ENCODE assay signal across 7 mouse cellular contexts in the genomic region with DNA sequence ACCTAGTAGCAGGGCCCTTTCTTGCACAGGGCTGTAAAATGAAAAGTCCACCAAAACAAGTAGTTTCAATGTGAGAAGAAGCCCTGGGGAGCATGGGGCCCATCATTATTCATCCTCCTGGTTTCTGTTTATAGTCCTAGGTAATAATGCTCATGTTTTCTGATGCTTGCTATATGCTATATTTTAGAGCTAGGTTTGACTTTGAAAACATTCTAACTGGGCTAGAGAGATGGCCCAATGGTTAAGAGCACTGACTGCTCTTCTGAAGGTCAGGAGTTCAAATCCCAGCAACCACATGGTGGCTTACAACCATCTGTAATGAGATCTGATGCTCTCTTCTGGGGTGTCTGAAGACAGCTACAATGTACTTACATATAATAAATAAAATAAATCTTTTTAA. TPM values are rescaled to one million over a fixed set of nuclear protein-coding genes. Genes with fewer than 3 reads are reported as not detected.
"Had no signal": no experiment of that assay in that cellular context is flagged by ENCODE, and none has a peak within 500 bp of the region (broad histone marks: within the 10 kb centered on the region; RNA-seq: fewer than 3 reads in every experiment).

No protein-coding gene starts in this region.

RNA-seq across cellular contexts. Expression of a gene that starts 2.1 kb away (rescaled TPM):
- total RNA-seq: monocyte, adult 5-6 weeks had no signal

RNA-seq across cellular contexts. Expression of a gene that starts 39.1 kb away (rescaled TPM):
- total RNA-seq: liver, adult 2 months; megakaryocyte progenitor cell, adult 5-6 weeks; megakaryocyte, adult 5-6 weeks; megakaryocyte-erythroid progenitor cell, adult 5-6 weeks; monocyte, adult 5-6 weeks had no signal
- polyA plus RNA-seq: liver, postnatal 0 days; macrophage had no signal
